Mouse (Mus musculus) T-helper 2 cell (primary cell): Measurements from ENCODE around the gene Ppargc1a.

Experiments used
- in situ Hi-C: fragments of 300-600 bp; cut with MboI, MseI; formaldehyde crosslinking; loops from one replicate; pipeline ENCODE4 v1.15.1; 2025; ENCODE audit warnings: high pct_unique_total_duplicates

Gene Ppargc1a

DNA sequence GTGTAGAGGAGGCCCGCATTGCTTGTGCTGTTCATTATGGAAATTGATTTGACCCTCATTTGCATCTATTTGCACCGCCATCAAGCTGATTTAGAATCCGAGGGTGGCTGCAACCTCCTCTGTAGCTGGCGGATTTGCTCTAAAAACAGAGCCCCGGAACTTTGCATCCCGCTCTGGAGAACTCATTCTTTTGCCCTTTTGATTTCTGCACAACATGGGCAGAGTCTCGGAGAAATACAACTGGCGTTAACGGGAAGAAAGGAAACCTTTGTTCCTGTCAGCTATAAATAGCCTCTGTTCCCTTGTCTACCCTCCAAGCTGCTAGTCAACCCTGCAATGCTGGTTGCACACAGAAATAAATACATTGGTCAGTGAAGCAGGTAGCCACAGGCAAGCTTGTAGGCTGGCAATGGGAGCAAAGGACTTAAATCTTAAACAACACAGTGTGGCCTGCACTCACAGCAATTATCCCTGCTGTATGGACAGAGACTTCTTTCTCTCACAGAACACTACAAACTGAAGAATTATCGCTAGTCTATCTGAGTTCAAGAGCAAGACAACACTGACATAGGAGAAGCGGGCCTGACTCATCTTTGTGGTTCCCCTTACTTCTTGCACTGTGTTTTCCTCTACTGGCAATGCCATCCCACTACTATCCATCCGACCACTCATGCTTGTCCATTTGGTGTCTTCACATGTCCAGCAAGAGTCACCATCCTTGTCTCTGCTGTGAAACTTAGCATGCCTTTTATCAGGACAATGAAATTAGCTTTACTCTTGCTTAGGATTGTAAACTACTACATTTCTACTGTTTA, 155.0 kb downstream of the Ppargc1a start:
- in situ Hi-C loops: no loop called here

DNA sequence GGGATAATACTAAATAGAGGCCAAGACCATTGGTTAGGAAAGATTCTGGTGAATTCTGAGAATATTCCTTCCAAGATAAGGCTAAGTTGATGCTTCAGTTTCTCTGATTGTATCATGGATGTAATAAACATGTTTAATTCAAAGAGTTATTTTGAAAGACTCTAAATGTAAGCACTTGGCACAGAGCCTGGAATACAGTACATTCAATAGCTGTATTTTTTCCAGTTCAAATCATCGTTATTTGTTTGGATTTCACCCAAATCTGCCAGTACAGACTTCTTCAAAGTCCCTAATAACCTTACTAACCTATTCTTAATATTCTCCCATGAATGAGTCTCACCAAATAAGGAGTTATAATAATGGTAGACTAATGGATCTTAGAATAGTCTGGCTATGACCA, 157.5 kb downstream of the Ppargc1a start:
- in situ Hi-C loops: no loop called here

DNA sequence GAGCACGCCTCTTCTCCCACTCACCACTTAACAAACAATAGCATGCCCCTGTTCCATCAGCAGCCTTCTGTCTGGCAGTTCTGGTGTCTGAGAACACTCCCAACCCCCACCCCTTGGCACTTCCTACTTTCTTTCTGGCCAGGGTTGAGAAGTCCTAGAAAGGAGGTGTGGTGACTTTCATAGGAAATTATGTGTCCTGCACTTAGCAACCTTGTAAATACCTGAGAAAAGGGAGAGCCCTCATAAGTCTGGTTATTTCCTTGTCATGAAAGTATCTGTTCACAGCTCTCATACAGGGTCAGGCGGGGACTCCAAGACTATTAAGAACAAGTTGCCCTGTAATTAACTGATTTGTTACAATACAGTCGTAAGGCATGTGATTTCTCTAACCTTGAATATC, 161.1 kb downstream of the Ppargc1a start:
- in situ Hi-C loops: loop anchor here (10.0 kb wide), 1 partner anchor 1008 kb away; no protein-coding TSS in a partner anchor
